Mouse (Mus musculus) C2C12 (cell line): ENCODE data around the gene Pon3.

Experiments used
- CEBPB ChIP-seq: IDR thresholded peaks from one replicate; pipeline ENCODE4 v1.6.1; 2011; ENCODE audit warnings: low read depth, mild to moderate bottlenecking, control low read depth, moderate library complexity
- MAX ChIP-seq: IDR thresholded peaks from one replicate; pipeline ENCODE4 v1.6.1; 2011; ENCODE audit warnings: mild to moderate bottlenecking, control low read depth
- MYOD1 ChIP-seq: IDR thresholded peaks from one replicate; pipeline ENCODE4 v1.6.1; 2011; ENCODE audit warnings: low read depth; ENCODE audit not compliant: control insufficient read depth, insufficient read length
- USF1 ChIP-seq: IDR thresholded peaks from one replicate; pipeline ENCODE4 v1.6.1; 2011; ENCODE audit warnings: low read depth, mild to moderate bottlenecking, control low read depth, moderate library complexity

- no peak for TF ChIP-seq CEBPB
- TF ChIP-seq MYOD1: no peak
- no peak for TF ChIP-seq USF1
- TF ChIP-seq MAX: no peak
Observed at GRCm38 (mm10) chr6:5245926-5246325, 10.2 kb downstream of the Pon3 start.
